Mouse (Mus musculus) brain, embryonic 18.5 days (tissue): ENCODE measurements around the gene Slc27a5.
A peak's percentile ranks its signal among the peaks of the same experiment; 100 is the strongest.

Experiments used
- DNase-seq: peaks from one replicate; pipeline ENCODE4 v3.0.0-alpha.2; 2012; ENCODE audit warnings: low read depth, low spot score

Gene Slc27a5

DNA sequence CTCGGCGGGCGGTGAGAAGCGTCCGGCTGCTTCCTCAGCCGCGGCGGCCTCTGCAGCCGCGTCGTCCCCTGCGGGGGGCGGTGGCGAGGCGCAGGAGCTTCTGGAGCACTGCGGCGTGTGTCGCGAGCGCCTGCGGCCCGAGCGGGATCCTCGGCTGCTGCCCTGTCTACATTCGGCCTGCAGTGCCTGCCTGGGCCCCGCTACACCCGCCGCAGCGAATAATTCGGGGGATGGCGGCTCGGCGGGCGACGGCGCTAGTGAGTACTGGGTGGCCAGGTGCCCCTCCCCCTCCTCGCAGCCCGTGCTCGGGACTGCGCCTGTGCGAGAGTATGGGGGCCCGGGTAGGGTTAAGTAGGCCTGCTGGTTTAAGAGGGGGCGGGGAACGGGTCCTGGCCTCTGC lies 26.8 kb upstream of the Slc27a5 start:
- DNase-seq = no peak

GRCm38 (mm10) chr7:13023928-13024731 lies 26.1 kb upstream of the Slc27a5 start:
- peak; percentile 93 for DNase-seq

- DNase-seq = no peak
Observed at GRCm38 (mm10) chr7:13022773-13023535, 25.0 kb upstream of the Slc27a5 start.

- DNase-seq = no peak
Observed at GRCm38 (mm10) chr7:13015217-13015616, 17.2 kb upstream of the Slc27a5 start.

- DNase-seq = no peak
Observed at GRCm38 (mm10) chr7:13014275-13014839, 16.4 kb upstream of the Slc27a5 start.

- DNase-seq = no peak
Observed at GRCm38 (mm10) chr7:13013671-13014070, 15.7 kb upstream of the Slc27a5 start.

DNA sequence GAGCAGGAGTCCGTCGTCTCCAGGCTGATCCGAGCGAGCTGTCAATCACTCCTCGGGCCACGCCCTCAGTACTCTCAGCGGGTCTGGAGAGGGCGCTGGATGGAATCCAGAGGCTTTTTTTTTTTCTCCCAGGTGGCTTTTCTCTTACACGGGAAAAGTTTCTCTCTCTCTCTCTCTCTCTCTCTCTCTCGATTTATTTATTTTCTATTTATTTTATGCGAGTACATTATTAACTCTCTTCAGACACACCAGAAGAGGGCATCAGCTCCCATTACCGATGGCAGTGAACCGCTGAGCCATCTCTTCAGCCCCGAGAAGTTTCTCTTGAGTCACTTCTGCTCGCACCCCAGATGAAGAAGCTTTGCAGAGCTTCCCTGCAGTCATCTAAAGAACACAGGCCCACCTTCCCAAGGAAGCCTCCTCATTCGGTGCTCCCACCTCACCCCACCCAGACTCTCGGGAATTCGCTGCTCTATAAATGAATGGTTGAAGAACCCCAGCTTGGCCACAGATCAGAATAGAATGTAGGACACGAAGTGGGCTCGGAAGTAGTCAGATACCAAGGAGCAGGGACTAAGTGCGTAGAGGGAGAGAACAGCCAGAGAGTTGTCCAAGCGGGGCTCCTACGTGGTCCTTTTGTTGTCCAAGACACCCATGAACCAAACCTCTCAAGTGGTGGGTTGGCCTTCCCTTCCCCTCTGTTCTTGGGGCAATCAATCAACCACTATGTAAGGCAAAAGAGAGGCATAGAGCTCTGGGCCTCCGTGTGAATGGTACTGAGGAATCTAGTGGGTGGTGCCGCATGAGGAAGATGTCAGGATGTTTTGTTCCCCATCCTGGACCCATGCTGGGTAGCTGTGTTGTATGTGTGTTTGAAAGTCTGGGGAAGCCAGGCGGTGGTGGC lies 12.3 kb upstream of the Slc27a5 start, which contains the start of gene Zbtb45:
Gene Zbtb45, minus strand, starts transcription at position 30 of the 904 bp plus-strand sequence.
- no peak for DNase-seq

GRCm38 (mm10) chr7:13009143-13010004 lies 11.4 kb upstream of the Slc27a5 start:
- DNase-seq = peak; percentile 89

DNA sequence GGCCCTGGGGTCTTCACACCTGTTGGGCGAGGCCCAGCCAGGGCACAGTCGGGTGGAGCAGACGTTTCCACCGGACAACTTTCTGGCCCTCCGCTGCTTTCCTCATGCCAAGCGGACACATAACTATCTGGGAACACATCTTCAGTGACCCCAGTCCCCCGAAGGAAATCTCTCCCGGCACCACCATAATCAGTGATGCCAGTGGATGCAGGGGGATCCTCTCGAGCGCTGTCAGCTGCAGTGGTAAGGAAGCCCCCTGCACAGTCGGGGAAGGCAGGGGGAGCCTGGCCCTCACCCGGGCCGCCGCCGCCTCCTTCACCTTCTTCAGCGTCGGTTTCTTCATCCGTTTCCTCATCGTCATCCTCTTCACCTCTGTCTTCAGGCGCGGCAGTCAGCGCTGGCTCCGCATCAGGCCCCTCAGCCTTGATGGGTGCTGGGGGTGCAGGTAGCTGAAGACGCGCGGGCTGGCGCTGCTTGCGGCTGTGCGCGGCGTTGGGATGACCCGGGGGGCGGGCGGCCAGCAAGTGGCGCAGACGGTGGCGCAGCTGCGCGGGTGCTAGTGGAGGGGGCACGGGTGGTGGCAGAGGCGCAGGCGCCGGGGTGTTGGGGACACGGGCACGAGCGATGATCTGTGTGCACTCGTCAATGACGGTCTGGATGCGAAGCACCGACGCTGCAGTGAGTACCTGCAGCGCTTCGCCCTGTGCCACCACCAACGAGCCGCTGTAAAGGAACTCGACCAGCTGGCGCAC lies 9.5 kb upstream of the Slc27a5 start:
- no peak for DNase-seq

- no peak for DNase-seq
Observed at GRCm38 (mm10) chr7:13006531-13006930, 8.5 kb upstream of the Slc27a5 start.

DNA sequence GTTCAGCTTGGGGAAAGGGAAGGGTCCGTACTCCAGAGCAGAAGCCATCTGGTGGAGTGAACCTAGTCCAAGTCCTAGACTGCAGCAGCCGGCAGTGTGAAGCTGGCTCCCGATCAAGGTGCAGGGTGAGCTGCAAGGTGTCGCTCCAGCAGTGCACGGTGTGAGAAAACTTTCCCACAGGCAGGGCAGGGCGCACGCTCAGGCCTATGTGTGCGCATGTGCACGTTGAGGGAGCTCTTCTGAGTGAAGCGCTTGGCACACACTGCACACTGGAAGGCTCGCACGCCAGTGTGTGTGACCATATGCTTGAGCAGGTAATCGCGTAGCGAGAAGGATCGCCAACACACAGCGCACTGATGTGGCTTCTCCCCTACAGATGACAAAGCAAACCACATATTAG lies 8.0 kb upstream of the Slc27a5 start:
- DNase-seq = no peak

DNA sequence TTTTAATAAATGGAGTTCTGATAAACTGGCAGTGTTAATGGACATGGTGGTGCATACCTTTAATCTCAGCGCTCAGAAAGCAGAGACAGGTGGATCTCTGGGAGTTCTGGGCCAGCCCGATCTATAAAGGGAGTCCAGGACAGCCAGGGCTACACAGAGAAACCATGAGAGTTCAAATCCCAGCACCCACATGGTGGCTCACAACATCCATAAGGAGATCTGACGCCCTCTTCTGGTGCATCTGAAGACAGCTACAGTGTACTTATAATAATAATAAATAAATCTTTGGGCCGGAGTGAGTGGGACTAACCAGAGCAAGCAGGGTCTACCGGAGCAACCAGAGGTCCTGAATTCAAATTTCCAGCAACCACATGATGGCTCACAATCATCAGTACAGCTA lies 5.4 kb upstream of the Slc27a5 start:
- DNase-seq = no peak

DNA sequence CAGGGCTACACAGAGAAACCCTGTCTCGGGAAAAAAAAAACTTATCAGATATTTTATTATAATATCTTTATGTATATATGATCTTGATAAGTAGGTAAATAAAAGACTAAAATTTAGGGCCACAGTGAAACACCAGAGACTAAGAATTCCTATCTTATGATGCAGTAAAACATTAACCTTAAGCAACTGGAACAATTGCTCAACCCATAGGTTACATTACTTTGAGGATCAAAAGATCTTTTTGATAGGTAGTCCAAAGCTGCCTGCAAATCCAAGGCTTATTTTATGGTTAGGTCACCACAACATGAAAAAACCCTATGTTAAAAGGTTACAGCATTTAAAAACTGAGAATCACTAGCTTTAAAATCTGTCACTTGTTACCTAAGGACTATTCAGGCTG lies 3.6 kb upstream of the Slc27a5 start:
- DNase-seq = no peak

DNA sequence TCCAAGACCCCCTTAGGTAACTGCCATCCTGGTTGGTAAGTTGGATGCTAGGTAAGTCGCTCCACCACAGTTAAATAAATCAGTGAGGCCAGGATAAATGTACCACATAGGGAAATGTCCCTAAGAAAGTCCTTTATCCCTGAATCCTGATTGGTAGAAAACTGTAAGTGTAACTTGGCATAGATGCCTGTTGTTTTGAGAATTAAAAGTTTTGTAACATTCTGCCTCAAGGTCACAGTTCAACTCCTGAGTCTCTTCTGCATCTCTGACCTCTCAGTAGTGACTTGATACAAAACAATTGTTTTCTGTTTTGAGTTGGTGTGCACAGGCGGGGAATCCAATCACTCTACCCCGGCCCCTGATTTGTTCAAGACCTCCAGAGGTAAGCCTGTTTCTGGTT lies 859 bp upstream of the Slc27a5 start, which contains the start of gene Trim28:
Gene Trim28, plus strand, starts transcription at position 264 of the 400 bp plus-strand sequence.
- no peak for DNase-seq

DNA sequence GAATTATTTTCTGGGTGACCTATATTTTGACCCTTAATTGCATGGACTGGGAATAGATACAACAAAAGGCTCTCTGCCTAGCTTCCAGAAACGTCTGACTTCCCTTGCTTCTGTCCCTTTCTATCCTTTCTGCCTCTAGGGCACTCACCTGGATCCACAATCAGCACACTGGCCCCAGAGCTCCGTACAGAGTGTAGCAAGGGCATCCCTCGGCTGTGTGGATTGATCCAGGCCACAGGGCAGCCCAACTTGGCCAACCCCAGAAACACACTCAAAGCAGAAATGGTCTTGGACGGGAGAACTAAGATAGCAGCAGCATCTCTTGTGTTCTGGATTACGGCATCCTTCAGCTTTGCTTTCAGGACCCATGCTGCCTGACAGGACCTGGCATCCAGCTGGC lies 762 bp downstream of the Slc27a5 start:
- DNase-seq = no peak

- DNase-seq = no peak
Observed at GRCm38 (mm10) chr7:12995862-12996261, 2.1 kb downstream of the Slc27a5 start.

DNA sequence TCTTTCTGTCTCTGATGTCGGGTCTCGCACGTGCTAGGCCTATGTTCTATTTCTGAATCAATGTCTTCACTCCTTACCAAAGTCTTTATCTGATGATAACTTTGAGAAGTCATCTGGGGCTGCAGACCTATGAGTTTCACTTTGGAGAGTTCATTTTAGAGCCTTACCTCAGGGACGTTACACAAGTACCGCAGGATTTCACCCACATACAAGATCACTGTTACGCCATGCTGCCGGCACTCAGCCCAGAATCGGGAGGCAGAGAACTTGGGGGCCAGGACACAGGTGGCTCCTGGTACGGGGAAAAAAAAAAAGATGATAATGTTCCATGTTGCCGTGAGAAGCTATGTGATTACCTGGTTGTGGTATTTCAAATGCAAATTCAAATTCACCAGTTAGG lies 4.8 kb downstream of the Slc27a5 start:
- no peak for DNase-seq

GRCm38 (mm10) chr7:12992222-12992621 lies 5.8 kb downstream of the Slc27a5 start:
- DNase-seq = no peak

- DNase-seq = no peak
Observed at GRCm38 (mm10) chr7:12987409-12988189, 10.4 kb downstream of the Slc27a5 start.
